ENCODE assay signal across 7 mouse cellular contexts in the genomic region with DNA sequence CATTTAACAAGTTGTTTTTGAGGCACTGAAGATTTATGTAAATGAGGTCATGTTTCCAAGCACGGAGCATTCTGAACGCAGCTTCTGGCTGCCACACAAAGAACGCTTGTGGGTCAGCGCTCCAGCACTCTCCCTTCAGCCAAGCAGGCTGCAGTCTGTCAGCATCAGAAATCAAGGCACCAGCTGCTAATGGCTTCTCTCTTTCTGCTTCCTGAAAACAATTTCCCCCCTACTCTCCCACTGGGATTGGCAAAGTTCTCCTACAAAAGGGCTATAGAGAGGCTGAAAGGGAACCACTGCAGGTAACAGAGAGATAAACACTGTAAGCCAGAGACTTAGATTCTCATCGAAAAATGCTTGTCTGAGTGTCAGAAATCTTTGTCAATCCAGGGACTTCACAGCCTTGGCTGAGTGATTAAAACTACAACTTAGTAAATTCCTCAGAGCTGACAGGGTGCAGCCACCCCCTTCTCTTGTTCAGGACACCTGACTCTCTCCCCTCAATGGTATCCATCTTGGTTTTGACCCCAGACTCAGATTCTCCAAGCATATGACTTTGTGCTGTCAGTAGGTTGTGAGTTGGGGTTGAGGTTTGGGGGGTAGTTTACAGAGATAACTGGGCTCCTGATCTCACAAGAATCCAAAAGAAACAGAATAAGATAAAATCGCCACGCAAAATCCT.
DNase-seq lines count a peak whose midpoint lies in the region; ATAC-seq and TF ChIP-seq lines count a peak whose summit lies in the region.

No protein-coding gene starts in this region.

- ATAC-seq in forebrain, embryonic 14.5 days: peak; percentile 90
- peak; percentile 73 for ATAC-seq in hindbrain, embryonic 12.5 days (ENCODE audit: low FRiP score)
- peak; percentile 71 for ATAC-seq in midbrain, postnatal 0 days (ENCODE audit: low FRiP score)
- ATAC-seq in megakaryocyte, adult 5-6 weeks (ENCODE audit: poor library complexity, severe bottlenecking): no peak

- H3K27ac ChIP-seq in forebrain, embryonic 14.5 days (ENCODE audit: low read depth, low read length): peak overlapping the region; percentile 9; the same call in 1 of the 2 replicates
- no peak overlapping the region; the same call in 1 of the 2 replicates for H3K27ac ChIP-seq in hindbrain, embryonic 12.5 days
- H3K27ac ChIP-seq in midbrain, postnatal 0 days (ENCODE audit: low read depth, low read length): no peak overlapping the region

- WGBS in forebrain, embryonic 14.5 days: 29% methylated on average over 7 of the region's 7 CpGs
- 29% methylated on average over 7 of the region's 7 CpGs for WGBS in hindbrain, embryonic 12.5 days
- WGBS in midbrain, postnatal 0 days: 29% methylated on average over 7 of the region's 7 CpGs

- peak overlapping the region; percentile 13; the same call in 1 of the 2 replicates for H3K9ac ChIP-seq in forebrain, embryonic 14.5 days (ENCODE audit: low read length)
- no peak overlapping the region for H3K9ac ChIP-seq in hindbrain, embryonic 12.5 days
- H3K9ac ChIP-seq in midbrain, postnatal 0 days (replicated peaks; ENCODE audit: low read length, poor library complexity, severe bottlenecking): no peak overlapping the region

- H3K4me2 ChIP-seq in forebrain, embryonic 14.5 days (ENCODE audit: low read length): no peak overlapping the region
- peak overlapping the region; percentile 21; the same call in 1 of the 2 replicates for H3K4me2 ChIP-seq in hindbrain, embryonic 12.5 days (replicated peaks)
- no peak overlapping the region for H3K4me2 ChIP-seq in midbrain, postnatal 0 days (ENCODE audit: low read depth, low read length, poor library complexity, severe bottlenecking)

- DNase-seq in adrenal gland, postnatal 14 days: peak; percentile 47
- DNase-seq in brain, embryonic 18.5 days (ENCODE audit: low read depth, low spot score): peak; percentile 18
- DNase-seq in forebrain, embryonic 14.5 days (ENCODE audit: low spot score): peak; percentile 77
- DNase-seq in left cerebral cortex, adult 18-20 months (ENCODE audit: low spot score in 2 of 2): peak; percentile 19 to 20
- peak; percentile 76 for DNase-seq in midbrain, postnatal 0 days (ENCODE audit: low spot score)

- no peaks in the 10 kb centered on the region for H3K9me3 ChIP-seq in forebrain, embryonic 14.5 days (replicated peaks; ENCODE audit: control insufficient read depth, low read length)
- H3K9me3 ChIP-seq in hindbrain, embryonic 12.5 days (replicated peaks): no peaks in the 10 kb centered on the region
- H3K9me3 ChIP-seq in midbrain, postnatal 0 days (ENCODE audit: low read length): no peaks in the 10 kb centered on the region

- no peaks in the 10 kb centered on the region for H3K27me3 ChIP-seq in forebrain, embryonic 14.5 days (replicated peaks; ENCODE audit: control insufficient read depth, insufficient read depth, low read length)
- H3K27me3 ChIP-seq in hindbrain, embryonic 12.5 days: no peaks in the 10 kb centered on the region
- no peaks in the 10 kb centered on the region for H3K27me3 ChIP-seq in midbrain, postnatal 0 days (ENCODE audit: insufficient read depth, low read length)

- no peaks in the 10 kb centered on the region for H3K36me3 ChIP-seq in forebrain, embryonic 14.5 days (ENCODE audit: control insufficient read depth, insufficient read depth, low read length)
- H3K36me3 ChIP-seq in hindbrain, embryonic 12.5 days: no peaks in the 10 kb centered on the region
- H3K36me3 ChIP-seq in midbrain, postnatal 0 days (ENCODE audit: insufficient read depth, low read length): no peaks in the 10 kb centered on the region

- no peak for TF ChIP-seq CTCF in midbrain, postnatal 0 days (IDR thresholded peaks at IDR 0.05)

- H3K4me1 ChIP-seq in forebrain, embryonic 14.5 days (ENCODE audit: control insufficient read depth, insufficient read depth, low read length): no peaks in the 10 kb centered on the region
- peaks cover 11% of the 10 kb centered on the region for H3K4me1 ChIP-seq in hindbrain, embryonic 12.5 days
- H3K4me1 ChIP-seq in midbrain, postnatal 0 days (ENCODE audit: insufficient read depth, low read length): no peaks in the 10 kb centered on the region

- H3K4me3 ChIP-seq in forebrain, embryonic 14.5 days (ENCODE audit: low read depth, low read length): no peak overlapping the region
- no peak overlapping the region for H3K4me3 ChIP-seq in hindbrain, embryonic 12.5 days
- no peak overlapping the region for H3K4me3 ChIP-seq in midbrain, postnatal 0 days (ENCODE audit: low read depth, low read length)

Comparison
In these comparisons a context has a peak if more than half of its experiments do, and no peak if none do; other contexts are left out.
1. DNase-seq: peak in every context shown above with its lines; median percentile 77 in forebrain, embryonic 14.5 days; 76 in midbrain, postnatal 0 days; 47 in adrenal gland, postnatal 14 days; 20 in left cerebral cortex, adult 18-20 months; 18 in brain, embryonic 18.5 days.